Mouse (Mus musculus): ENCODE results near the gene Pnmt. TPM values are rescaled to one million over a fixed set of nuclear protein-coding genes. Genes with fewer than 3 reads are reported as not detected.

Gene Pnmt
- 0.84 and 2.2 TPM in 2 replicates for polyA plus RNA-seq (2014; fragmentation: Nextera tagmentation; extraction: Ambion mirVana)

DNA sequence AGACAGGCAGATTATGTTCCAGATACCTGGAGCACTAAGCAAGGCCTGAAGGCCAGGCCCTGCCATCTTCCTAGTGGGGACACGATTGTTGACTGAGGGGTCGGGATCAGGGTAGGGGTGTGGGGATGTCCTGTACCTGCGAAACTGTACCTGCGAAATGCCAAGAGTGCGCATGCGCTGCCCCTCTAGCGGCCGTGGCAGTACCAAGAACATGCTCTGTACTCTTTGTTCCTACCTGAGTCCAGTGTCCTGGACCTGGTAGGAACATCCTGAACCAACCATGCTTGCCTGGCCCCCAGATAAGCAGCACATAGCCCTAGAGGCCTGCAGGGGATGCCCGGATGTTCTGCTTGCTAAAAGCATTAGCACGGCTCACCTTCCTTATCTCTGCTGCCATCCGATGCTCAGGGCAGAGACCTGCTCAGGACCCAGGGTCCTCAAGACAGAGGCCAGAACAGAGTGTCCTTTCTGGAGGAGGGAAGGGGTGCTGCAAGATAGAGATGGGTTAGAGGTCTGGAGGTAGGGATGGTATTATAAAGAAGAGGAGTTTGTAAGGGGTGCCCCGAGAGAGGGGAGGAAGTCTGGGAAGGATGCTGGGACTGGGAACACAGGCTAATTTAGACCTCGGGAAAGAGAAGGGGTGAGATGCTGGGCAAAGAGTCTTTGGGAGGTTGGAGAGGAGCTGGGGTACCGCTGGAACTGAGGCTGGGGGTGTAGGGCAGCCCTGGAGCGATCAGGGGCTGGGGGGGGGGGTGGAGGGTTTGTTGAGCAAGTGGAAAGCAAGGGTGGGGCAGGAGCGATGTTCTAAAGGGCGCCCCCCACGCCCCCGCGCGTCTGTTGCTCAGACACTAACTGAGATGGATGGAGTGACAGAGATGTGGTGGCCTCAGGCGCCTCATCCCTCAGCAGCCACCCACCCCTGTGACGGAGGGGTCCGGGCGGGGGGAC is at the start of gene Pnmt:
Gene Pnmt, plus strand, starts transcription at position 813 of the 948 bp plus-strand sequence.
- no peaks in the 10 kb centered on the region for H3K9me3 ChIP-seq (ENCODE audit: control insufficient read depth, low read length)
- peaks cover 3% of the 10 kb centered on the region; the same call in 1 of the 2 replicates for H3K4me1 ChIP-seq (ENCODE audit: control insufficient read depth, insufficient read depth, low read length)
- H3K9ac ChIP-seq (ENCODE audit: low read depth, low read length) = no peak within 1 kb of the TSS
- no peak within 1 kb of the TSS for H3K4me2 ChIP-seq (replicated peaks; ENCODE audit: low read depth, low read length)
- H3K36me3 ChIP-seq (ENCODE audit: control insufficient read depth, insufficient read depth, low read length) = 0 out of 2 replicates have a peak, but pooled peaks cover 1% of the 10 kb centered on the region
- 47% methylated on average over 25 of the region's 25 CpGs for WGBS
- H3K4me3 ChIP-seq (ENCODE audit: low read length) = no peak within 1 kb of the TSS
- H3K27ac ChIP-seq (ENCODE audit: low read depth, low read length) = no peak within 1 kb of the TSS
- no peak for ATAC-seq (ENCODE audit: low FRiP score, low TSS enrichment)
- H3K27me3 ChIP-seq (ENCODE audit: control insufficient read depth, insufficient read depth, low read length) = peaks cover 23% of the 10 kb centered on the region

DNA sequence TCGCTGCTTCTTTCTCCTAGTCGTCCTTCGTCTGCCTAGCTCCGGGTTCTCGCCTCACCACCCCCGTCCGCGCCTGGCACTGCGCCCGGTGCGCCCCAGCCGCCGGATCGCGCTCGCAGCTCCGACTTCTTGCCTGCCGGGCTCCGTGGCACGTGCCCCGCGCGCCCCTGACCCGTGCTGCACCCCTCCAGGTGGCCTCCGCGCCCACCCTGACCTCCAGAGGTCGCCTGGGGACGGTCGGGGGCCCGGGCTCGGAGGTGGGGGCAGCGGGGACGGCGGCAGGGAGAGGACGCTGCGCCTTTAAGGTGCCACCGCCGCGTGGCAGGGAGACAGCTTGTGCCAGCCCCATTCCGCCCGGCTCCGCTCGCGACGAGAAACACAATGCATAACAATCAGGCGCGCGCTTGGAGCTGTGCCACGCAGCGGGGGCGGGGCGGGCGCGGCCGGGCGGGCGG is 47.7 kb upstream of the Pnmt start:
- H3K36me3 ChIP-seq (ENCODE audit: control insufficient read depth, insufficient read depth, low read length) = no peaks in the 10 kb centered on the region
- peaks cover 29% of the 10 kb centered on the region for H3K4me1 ChIP-seq (ENCODE audit: control insufficient read depth, insufficient read depth, low read length)
- WGBS = under 1% methylated on average over 38 of the region's 57 CpGs
- H3K27ac ChIP-seq (ENCODE audit: low read depth, low read length) = no peak overlapping the region
- peak overlapping the region; percentile 52; the same call in 1 of the 2 replicates for H3K9ac ChIP-seq (ENCODE audit: low read depth, low read length)
- no peaks in the 10 kb centered on the region for H3K9me3 ChIP-seq (ENCODE audit: control insufficient read depth, low read length)
- ATAC-seq (ENCODE audit: low FRiP score, low TSS enrichment) = no peak
- H3K4me3 ChIP-seq (ENCODE audit: low read length) = peak overlapping the region; percentile 55
- peaks cover 91% of the 10 kb centered on the region for H3K27me3 ChIP-seq (ENCODE audit: control insufficient read depth, insufficient read depth, low read length)
- peak overlapping the region; percentile 98 for H3K4me2 ChIP-seq (replicated peaks; ENCODE audit: low read depth, low read length)

DNA sequence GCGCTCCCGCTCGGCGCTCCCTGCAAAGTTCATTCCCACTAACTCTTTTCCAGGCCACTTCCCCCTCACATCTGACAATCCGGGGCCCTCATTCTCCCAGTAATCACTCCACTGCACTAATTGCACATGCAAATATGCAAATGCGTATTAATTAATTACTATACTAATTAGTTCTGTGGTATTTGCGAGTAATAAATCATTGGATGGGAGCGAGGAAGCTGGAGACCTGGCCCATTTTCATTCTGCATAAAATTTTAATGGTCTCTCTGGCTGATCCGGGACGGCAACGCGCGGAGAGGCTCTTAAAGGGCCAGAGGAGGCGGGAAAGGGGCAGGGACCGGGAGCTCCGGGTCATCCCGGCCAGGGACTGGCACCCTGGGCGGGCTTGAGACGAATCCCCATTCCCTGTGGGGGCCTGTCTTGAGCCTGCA is 47.2 kb upstream of the Pnmt start:
- Histone ChIP-seq H3K4me3 (ENCODE audit: low read length) (peak overlapping the region; percentile 55), H3K36me3 (ENCODE audit: control insufficient read depth, insufficient read depth, low read length) (no peaks in the 10 kb centered on the region), H3K4me2 (replicated peaks; ENCODE audit: low read depth, low read length) (peak overlapping the region; percentile 98), H3K9me3 (ENCODE audit: control insufficient read depth, low read length) (no peaks in the 10 kb centered on the region), H3K4me1 (ENCODE audit: control insufficient read depth, insufficient read depth, low read length) (peaks cover 29% of the 10 kb centered on the region), H3K27ac (ENCODE audit: low read depth, low read length) (no peak overlapping the region), H3K9ac (ENCODE audit: low read depth, low read length) (peak overlapping the region; percentile 52; the same call in 1 of the 2 replicates), H3K27me3 (ENCODE audit: control insufficient read depth, insufficient read depth, low read length) (peaks cover 85% of the 10 kb centered on the region)
- no peak for ATAC-seq (ENCODE audit: low FRiP score, low TSS enrichment)
- 1% methylated on average over 19 of the region's 19 CpGs for WGBS

DNA sequence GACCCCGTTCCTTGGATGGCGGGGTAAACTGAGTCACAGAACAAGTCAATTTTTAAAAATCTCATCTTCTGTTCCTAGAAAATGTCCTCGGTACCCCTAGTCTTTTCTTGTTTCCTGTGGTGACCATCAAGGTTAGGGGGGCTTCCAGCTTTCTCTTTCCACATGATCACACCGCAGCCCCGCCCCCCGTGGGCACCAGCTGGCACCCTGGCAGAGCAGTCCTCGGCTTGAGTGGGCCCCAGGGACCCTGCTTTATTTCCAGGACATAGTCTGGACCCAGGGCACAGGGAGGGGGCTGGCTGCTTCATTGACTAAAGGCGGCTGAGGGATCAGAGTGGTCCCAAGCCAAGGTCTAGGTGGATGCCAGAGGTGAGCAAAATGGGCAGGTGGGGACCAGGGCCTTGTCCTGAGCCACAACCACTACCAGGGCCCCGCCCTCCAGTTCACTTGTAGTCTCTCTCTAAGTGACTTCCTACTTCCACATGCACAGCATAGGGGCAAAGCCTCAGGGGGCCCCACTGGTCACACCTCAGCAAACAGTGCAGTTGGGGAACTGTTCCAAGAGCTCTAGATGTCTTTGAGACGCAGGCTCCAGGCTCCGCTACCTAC is 46.5 kb upstream of the Pnmt start:
- H3K4me2 ChIP-seq (replicated peaks; ENCODE audit: low read depth, low read length) = peak overlapping the region; percentile 98; the same call in 1 of the 2 replicates
- peaks cover 22% of the 10 kb centered on the region; the same call in 1 of the 2 replicates for H3K4me1 ChIP-seq (ENCODE audit: control insufficient read depth, insufficient read depth, low read length)
- H3K9me3 ChIP-seq (ENCODE audit: control insufficient read depth, low read length) = no peaks in the 10 kb centered on the region
- H3K4me3 ChIP-seq (ENCODE audit: low read length) = peak overlapping the region; percentile 55; the same call in 1 of the 2 replicates
- peaks cover 78% of the 10 kb centered on the region for H3K27me3 ChIP-seq (ENCODE audit: control insufficient read depth, insufficient read depth, low read length)
- no peak overlapping the region for H3K27ac ChIP-seq (ENCODE audit: low read depth, low read length)
- WGBS = 6% methylated on average over 11 of the region's 11 CpGs
- no peak overlapping the region for H3K9ac ChIP-seq (ENCODE audit: low read depth, low read length)
- ATAC-seq (ENCODE audit: low FRiP score, low TSS enrichment) = no peak; the same call in 1 of the 2 replicates
- H3K36me3 ChIP-seq (ENCODE audit: control insufficient read depth, insufficient read depth, low read length) = no peaks in the 10 kb centered on the region

DNA sequence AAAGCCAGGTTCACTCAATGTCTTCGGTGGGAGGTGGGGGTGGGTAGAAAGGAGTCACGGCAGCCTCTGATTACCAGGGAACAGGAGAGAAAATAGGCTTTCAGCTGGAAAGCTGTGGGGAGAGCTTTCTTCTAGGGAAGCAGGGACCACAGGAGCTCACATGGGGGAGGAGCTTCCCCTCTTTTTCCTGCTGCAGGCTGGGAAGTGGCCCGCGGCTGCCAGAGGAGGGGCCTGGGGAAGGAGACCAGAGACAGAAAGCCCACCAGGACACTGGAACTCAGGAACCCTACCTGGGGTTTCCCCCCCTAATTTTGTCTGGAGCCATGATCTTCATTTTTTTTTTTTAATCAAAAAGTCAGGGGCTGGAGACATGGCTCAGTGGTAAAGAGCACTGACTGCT is 45.7 kb upstream of the Pnmt start:
- no peaks in the 10 kb centered on the region for H3K9me3 ChIP-seq (ENCODE audit: control insufficient read depth, low read length)
- no peak overlapping the region for H3K4me3 ChIP-seq (ENCODE audit: low read length)
- ATAC-seq (ENCODE audit: low FRiP score, low TSS enrichment) = no peak
- H3K4me1 ChIP-seq (ENCODE audit: control insufficient read depth, insufficient read depth, low read length) = peaks cover 22% of the 10 kb centered on the region; the same call in 1 of the 2 replicates
- H3K27me3 ChIP-seq (ENCODE audit: control insufficient read depth, insufficient read depth, low read length) = peaks cover 76% of the 10 kb centered on the region
- no peaks in the 10 kb centered on the region for H3K36me3 ChIP-seq (ENCODE audit: control insufficient read depth, insufficient read depth, low read length)
- no peak overlapping the region for H3K4me2 ChIP-seq (replicated peaks; ENCODE audit: low read depth, low read length)
- under 1% methylated on average over 4 of the region's 4 CpGs for WGBS
- no peak overlapping the region for H3K27ac ChIP-seq (ENCODE audit: low read depth, low read length)
- H3K9ac ChIP-seq (ENCODE audit: low read depth, low read length) = no peak overlapping the region

DNA sequence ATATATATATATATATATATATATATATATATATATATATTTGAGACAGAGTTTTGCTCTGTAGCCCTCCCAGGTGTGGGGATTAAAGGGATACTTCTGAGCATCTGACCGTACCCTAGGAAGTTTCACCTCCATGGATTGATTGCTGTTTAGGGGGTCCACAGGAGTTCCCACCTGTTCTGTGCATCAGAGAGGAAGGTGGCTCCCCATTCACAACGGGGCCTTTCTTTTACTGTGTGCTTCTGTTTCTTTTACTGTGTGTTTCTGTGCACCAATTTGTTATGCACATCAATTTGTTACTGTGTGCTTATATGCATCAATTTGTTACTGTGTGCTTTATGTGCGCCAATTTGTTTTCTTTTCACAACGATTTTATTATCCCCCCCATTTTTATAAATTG is 45.1 kb upstream of the Pnmt start:
- no peak for ATAC-seq (ENCODE audit: low FRiP score, low TSS enrichment)
- H3K9ac ChIP-seq (ENCODE audit: low read depth, low read length) = no peak overlapping the region
- WGBS = 46% methylated on average over 4 of the region's 4 CpGs

DNA sequence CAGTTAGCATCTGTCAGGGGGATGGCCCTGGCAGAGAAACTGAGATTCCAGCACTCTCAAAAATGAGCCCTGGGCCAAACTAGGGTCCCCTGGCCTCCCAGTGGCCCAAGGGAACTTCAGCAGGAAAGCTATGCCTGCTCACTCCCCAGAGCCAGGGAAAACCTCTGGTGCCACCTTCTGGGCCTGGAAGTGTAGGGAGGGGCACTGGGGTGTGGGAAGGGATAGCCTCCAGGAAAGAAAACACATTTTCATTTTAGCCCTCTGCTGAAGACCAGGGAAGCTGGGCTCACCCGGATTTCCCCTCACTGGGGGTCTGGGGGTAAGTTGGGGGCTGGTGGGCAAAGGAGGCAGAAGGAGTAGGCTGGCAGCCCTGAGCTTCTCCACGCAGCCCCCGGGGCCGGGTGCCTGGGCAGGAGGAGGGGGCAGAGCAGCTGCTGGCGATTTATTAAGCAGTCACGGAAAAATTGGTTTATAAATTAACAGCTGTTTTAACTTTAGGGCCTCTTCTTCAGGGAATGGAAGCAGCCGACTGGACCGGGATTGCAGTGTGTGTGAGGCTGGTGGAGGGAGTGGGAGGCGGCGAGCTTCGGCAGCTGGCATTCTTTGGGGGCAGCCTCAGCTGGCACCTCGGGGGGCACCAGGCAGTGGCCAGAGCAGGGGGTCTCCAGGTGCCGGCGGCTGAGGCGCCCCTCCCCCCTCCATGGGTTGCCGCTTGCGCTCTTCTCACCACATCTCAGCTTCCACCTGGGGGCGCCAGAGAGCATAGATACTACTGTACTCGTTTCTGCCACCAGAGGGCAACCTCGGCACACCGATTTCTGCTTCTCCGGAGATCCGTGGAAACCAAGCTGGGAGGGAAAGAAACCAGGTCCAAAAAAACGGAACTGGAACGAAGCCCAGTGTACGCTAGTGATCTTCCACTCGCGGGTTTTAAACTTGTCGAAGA is 44.0 kb upstream of the Pnmt start:
- H3K4me2 ChIP-seq (replicated peaks; ENCODE audit: low read depth, low read length) = peak overlapping the region; percentile 60
- WGBS = 1% methylated on average over 28 of the region's 29 CpGs
- no peaks in the 10 kb centered on the region for H3K9me3 ChIP-seq (ENCODE audit: control insufficient read depth, low read length)
- H3K36me3 ChIP-seq (ENCODE audit: control insufficient read depth, insufficient read depth, low read length) = no peaks in the 10 kb centered on the region
- peak; percentile 34 for ATAC-seq (ENCODE audit: low FRiP score, low TSS enrichment)
- peaks cover 76% of the 10 kb centered on the region for H3K27me3 ChIP-seq (ENCODE audit: control insufficient read depth, insufficient read depth, low read length)
- H3K4me3 ChIP-seq (ENCODE audit: low read length) = peak overlapping the region; percentile 29
- no peak overlapping the region for H3K27ac ChIP-seq (ENCODE audit: low read depth, low read length)
- peak overlapping the region; percentile 28; the same call in 1 of the 2 replicates for H3K9ac ChIP-seq (ENCODE audit: low read depth, low read length)
- peaks cover 22% of the 10 kb centered on the region; the same call in 1 of the 2 replicates for H3K4me1 ChIP-seq (ENCODE audit: control insufficient read depth, insufficient read depth, low read length)

More for the DNA sequence above, 45.1 kb upstream of the Pnmt start:
- H3K27me3 ChIP-seq (ENCODE audit: control insufficient read depth, insufficient read depth, low read length) = peaks cover 76% of the 10 kb centered on the region
- H3K4me3 ChIP-seq (ENCODE audit: low read length) = no peak overlapping the region
- H3K9me3 ChIP-seq (ENCODE audit: control insufficient read depth, low read length) = no peaks in the 10 kb centered on the region
- H3K4me1 ChIP-seq (ENCODE audit: control insufficient read depth, insufficient read depth, low read length) = peaks cover 22% of the 10 kb centered on the region; the same call in 1 of the 2 replicates
- H3K4me2 ChIP-seq (replicated peaks; ENCODE audit: low read depth, low read length) = no peak overlapping the region
- H3K27ac ChIP-seq (ENCODE audit: low read depth, low read length) = no peak overlapping the region
- H3K36me3 ChIP-seq (ENCODE audit: control insufficient read depth, insufficient read depth, low read length) = no peaks in the 10 kb centered on the region

DNA sequence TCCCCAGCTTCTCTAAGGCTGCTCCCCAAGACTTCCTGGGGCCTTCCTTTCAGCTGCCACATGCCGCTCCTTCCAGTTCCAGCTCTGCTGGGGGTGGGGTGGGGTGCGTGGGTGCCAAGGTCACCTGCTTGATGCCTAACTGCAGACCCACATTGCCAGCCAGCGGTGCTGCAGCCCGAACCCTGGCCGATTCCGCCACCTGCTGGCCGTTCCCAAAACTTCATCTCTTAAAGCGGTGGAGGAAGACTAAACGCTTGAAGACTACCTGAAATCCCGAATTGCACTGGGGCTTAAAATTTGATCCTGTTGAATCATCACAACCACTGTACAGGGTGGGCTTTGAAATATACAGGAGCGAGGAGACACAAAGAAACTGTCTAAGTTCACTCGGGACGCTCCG is 41.0 kb upstream of the Pnmt start:
- Histone ChIP-seq H3K9ac (ENCODE audit: low read depth, low read length) (no peak overlapping the region), H3K36me3 (ENCODE audit: control insufficient read depth, insufficient read depth, low read length) (no peaks in the 10 kb centered on the region), H3K27me3 (ENCODE audit: control insufficient read depth, insufficient read depth, low read length) (peaks cover 75% of the 10 kb centered on the region), H3K4me2 (replicated peaks; ENCODE audit: low read depth, low read length) (peak overlapping the region; percentile 26; the same call in 1 of the 2 replicates), H3K4me3 (ENCODE audit: low read length) (no peak overlapping the region), H3K27ac (ENCODE audit: low read depth, low read length) (no peak overlapping the region), H3K4me1 (ENCODE audit: control insufficient read depth, insufficient read depth, low read length) (peaks cover 10% of the 10 kb centered on the region; the same call in 1 of the 2 replicates), H3K9me3 (ENCODE audit: control insufficient read depth, low read length) (no peaks in the 10 kb centered on the region)
- 2% methylated on average over 14 of the region's 14 CpGs for WGBS
- no peak for ATAC-seq (ENCODE audit: low FRiP score, low TSS enrichment)
